Mouse (Mus musculus) hindbrain, embryonic 13.5 days (tissue): ENCODE results near the gene Meis3. TPM values are rescaled to one million over a fixed set of nuclear protein-coding genes. Genes with fewer than 3 reads are reported as not detected.

Experiments used
- polyA plus RNA-seq: library from polyadenylated mRNA; unstranded; fragments of >200 nt; fragmentation: Nextera tagmentation; extraction: Ambion mirVana; gene quantifications from 2 replicates; pipeline ENCODE4 v1.2.1, GENCODE M21; 2015

Meis3 gene
- polyA plus RNA-seq, 1 experiment from 2014 or later = 147 TPM

Other genes starting within 250 kb of the Meis3 start
- gene Nop53, start 229.0 kb upstream of the Meis3 start, polyA plus RNA-seq = 133 and 135 TPM in 2 replicates
- 5.2 and 6.4 TPM in 2 replicates for gene Ehd2, start 207.5 kb upstream of the Meis3 start, polyA plus RNA-seq
- gene Bicra, start 127.2 kb upstream of the Meis3 start, polyA plus RNA-seq = 8.2 and 8.4 TPM in 2 replicates
- gene Zfp541, start 113.3 kb upstream of the Meis3 start, polyA plus RNA-seq = 0.09 TPM in 2 replicates
- gene Napa, start 76.6 kb upstream of the Meis3 start, polyA plus RNA-seq = 212 and 237 TPM in 2 replicates
- 37.3 and 42.2 TPM in 2 replicates for gene Kptn, start 55.2 kb upstream of the Meis3 start, polyA plus RNA-seq
- 0.96 and 1.1 TPM in 2 replicates for gene Slc8a2, start 45.3 kb upstream of the Meis3 start, polyA plus RNA-seq
- gene Dhx34, start 46.9 kb downstream of the Meis3 start, polyA plus RNA-seq = 13.5 and 13.8 TPM in 2 replicates
- gene C5ar2, start 69.1 kb downstream of the Meis3 start, polyA plus RNA-seq = 0.08 and 0.14 TPM in 2 replicates
- 1.7 and 2.3 TPM in 2 replicates for gene C5ar1, start 84.5 kb downstream of the Meis3 start, polyA plus RNA-seq
- 33.4 and 33.8 TPM in 2 replicates for gene Inafm1, start 98.5 kb downstream of the Meis3 start, polyA plus RNA-seq
- 23.9 and 27.9 TPM in 2 replicates for gene Ccdc9, start 111.7 kb downstream of the Meis3 start, polyA plus RNA-seq
- gene Bbc3, start 133.3 kb downstream of the Meis3 start, polyA plus RNA-seq = 24.0 and 24.2 TPM in 2 replicates
- 259 and 260 TPM in 2 replicates for gene Sae1, start 212.7 kb downstream of the Meis3 start, polyA plus RNA-seq
- gene Zc3h4, start 225.8 kb downstream of the Meis3 start, polyA plus RNA-seq = 17.4 and 18.6 TPM in 2 replicates